Mouse (Mus musculus) gonadal fat pad, adult 2 months (tissue): ENCODE results near the gene Aunip. TPM values are rescaled to one million over a fixed set of nuclear protein-coding genes. Genes with fewer than 3 reads are reported as not detected.

Source experiments
- DNase-seq: peaks from one replicate; pipeline ENCODE4 v3.0.0-alpha.2; 2012; ENCODE audit warnings: low read depth
- polyA plus RNA-seq: library from polyadenylated mRNA; depleted of rRNA; stranded (reverse); fragments of >200 nt; gene quantifications from 2 replicates; pipeline ENCODE4 v1.2.3, GENCODE M21; 2012

Aunip gene
- polyA plus RNA-seq, 1 experiment: 0.35 TPM

DNA sequence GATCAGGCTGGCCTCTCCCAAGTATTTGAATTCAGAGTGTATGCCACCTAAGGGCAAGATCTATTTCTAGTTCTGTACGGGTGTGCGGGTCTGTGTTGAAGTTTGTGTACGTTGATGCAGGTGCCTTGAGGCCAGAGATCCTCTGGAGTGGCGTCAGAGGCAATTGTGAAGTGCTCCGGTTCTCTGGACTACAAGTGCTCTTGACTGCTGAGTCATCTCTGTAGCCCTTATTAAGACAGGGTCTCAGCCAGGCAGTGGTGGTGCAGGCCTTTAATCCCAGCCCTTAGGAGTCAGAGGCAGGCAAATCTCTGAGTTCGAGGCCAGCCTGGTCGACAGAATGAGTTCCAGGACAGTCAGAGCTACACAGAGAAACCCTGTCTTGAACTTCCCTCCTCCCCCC is 4.8 kb downstream of the Aunip start:
- DNase-seq: no peak

DNA sequence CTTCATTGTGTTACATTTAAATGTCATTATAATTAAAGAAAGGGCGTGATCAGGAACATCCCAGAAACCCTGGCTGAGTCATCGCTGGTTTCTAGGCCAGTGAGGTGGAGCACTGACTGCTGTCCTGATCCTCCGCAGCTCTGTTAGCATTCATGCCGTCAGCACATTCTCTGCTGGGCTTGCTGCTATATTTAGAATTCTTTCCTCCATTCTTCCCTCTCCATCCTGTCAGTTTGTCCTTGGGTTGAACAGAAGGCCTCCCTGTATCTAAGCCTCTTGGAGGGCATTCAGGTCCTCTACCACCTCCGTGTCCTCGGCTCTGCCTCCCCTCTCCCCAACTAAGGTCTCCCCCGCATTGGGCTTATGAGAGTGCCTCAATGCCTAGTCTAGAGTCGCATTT is 6.2 kb downstream of the Aunip start:
- no peak for DNase-seq

DNA sequence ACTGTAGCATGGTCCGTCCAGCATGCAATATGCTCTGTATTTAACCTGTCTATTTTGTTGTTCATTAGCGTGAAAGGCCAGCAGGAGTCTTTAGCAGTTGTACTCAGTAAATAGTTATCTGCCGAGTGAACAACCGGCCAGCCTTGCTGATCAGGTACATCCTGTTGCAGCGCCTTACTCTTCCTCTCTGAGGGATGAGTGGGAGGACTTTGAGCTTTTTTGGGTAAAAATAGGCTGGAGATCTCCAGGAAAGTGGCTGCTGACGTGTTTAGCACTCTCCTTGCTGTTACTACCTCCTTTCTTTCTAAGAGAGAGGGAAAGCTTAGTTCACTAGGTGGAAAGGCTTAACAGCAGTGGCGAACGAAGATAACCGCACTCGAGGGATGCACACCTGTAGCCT is 6.9 kb downstream of the Aunip start:
- DNase-seq: no peak

DNA sequence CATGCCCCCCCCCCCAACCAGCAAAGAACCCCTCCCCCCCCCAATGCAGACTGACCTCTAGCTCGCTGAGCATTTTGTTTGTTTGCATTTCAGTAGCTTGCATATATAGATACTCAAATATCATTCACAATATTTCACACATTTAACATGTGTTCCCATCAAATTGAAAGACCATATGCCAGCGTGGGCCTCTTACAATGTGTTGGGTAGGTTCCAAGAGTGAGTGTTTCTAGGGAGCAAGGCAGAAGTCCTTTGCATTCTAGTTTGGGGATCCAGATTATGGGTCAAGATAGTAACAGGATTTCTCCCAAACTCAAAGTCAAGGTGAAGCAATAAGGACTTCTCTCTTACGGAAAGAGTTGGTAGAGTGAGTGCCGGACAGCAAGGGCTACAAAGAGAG is 7.7 kb downstream of the Aunip start:
- no peak for DNase-seq

DNA sequence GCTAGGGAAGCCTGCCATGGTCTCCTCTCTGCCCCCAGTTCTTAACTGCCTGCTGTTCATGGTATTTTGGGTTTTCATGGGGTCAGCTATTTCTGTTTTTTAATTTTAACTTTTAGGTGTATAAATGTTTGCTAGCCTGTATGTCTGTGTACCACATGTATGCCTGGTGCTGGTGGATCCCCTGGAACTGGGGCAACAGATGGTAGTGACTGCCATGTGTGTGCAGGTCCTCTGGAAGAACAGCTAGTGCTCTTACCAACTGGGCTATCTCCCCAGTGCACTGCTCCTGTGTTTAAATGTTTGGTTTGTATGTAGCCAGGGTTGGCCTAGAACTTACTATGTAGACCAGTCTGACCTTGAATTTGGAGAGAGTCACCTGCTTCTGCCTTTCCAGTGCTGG is 8.5 kb downstream of the Aunip start:
- DNase-seq: no peak

DNA sequence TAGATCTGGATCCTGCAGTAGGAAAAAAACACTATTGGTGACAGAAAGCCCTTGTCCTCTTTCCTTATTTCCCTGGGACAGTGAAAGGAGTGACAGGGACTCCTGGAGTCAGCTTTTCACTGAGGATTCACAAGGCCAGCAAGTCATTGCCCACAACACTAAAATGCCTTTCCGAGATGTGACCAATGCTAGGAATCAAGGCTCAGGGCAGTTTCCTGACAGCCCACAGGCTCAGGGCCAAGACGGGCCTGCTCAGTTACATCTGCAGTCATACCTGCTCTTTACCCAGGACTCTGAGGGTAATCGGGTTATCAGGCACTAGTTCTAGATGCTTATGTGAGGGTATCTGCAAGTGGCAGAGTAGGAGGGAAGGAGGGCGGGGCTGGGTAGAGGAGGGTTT is 12.6 kb downstream of the Aunip start:
- DNase-seq: no peak

DNA sequence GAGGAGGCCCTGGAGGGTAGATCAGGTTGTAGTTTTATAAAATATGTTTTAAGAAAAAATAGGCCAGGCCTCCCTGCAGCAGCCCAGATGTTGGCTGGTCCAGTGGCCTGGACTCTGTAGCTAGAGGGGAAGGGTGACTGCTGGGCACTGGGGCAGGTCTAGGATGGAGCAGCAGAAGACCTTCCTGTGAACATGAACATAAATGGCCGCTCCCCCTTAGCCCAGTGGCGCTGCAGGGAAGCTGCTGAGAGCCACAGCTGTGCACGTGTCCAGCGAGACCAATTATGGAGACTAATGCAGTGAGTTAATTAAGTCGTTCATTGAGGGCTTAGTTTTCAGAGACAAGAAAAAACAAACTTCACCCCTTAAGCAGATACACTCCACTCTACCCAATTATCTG is 15.0 kb downstream of the Aunip start:
- DNase-seq: no peak

DNA sequence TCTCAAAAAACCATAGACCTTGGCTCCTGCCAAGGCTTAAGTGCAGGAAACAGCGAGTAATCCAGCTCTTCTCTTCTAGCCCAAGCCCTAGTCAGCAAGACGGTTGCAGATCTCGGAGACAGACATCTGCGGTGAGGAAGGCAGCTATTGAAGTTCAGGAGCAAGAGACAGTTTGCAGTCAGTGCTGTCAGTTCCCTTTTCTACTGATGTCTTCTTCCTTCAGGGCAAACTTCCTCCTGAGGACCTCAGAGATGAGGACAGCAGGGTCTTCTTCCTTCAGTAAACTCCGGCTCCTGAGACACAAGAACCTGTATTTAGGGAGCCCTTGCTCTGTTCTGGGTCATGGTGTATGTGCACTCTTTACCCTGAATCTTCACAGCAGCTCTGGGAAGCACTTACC is 15.4 kb downstream of the Aunip start:
- DNase-seq: no peak

DNA sequence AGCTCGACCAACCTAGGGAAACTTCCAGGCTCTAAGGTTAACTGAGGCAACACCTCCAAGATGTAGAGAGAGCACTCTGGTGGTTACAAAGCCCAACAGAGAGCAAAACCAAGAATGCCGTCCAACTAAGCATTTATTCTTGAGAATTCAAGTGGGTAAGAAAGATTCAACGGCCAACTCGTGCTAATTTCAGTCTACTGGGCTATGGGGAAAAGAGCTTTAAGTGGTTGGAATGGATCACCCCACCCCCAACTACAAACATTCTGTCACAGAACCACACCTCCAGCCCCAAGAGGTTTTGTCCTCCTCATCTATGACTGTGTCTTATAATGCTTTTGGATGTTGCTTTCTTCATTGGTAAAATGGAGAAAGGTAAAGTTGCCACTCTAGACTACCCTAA is 22.1 kb downstream of the Aunip start:
- DNase-seq: no peak

DNA sequence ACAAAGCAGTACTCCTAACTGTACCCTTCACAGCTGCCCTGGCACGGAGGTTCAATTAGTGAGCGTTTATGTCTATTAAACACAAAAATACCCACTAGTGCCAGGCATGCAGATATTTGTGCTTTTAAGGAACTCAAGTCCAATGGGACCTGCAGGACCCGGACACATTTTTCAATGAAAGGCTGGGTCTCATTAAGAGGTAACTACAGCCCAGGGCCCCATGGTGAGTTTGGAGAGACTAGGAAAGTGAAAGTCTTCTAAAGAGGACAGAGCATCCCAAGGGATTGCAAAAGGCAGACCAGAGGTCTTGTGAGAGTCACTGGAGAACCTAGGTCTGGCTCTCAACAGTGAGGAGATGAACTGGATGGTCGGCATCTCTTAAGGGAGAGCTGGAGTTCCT is 22.6 kb downstream of the Aunip start:
- no peak for DNase-seq

DNA sequence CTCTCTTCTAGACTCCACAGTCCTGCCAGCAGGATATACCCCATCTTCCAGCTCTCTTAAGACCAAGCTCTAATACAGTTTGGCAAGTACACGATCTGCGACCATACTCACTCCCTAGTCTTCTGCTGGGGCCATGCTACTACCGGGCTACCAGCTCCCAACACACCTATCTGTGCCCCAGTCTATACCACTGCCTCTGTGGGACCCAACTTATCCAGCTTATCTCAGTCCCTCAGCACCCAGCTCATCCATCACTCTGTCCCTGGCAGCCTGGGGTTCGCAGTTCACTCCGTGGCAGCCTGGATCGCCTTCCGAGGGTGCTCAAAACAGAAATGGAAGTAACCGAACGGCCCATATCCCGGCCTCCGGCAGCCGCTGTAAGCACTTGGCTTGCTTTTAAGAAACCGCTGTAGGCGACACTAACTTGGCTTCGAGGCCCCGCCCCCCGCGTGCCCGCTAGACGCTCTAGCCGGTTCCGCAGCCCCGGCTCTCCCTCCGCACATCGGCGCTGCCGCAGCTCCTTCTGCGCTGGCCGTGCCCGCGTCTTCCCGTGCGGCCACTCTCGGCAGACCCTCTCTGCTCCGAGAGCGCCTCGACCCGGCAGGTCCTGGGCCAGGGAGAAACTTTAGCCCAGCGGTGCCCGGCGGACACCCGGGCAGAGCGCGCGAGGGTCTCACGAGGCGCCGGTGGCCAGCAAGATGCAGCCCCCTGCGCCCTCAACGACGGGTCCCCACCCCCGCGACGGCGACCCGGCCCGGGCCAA is 23.5 kb downstream of the Aunip start:
- DNase-seq: no peak

DNA sequence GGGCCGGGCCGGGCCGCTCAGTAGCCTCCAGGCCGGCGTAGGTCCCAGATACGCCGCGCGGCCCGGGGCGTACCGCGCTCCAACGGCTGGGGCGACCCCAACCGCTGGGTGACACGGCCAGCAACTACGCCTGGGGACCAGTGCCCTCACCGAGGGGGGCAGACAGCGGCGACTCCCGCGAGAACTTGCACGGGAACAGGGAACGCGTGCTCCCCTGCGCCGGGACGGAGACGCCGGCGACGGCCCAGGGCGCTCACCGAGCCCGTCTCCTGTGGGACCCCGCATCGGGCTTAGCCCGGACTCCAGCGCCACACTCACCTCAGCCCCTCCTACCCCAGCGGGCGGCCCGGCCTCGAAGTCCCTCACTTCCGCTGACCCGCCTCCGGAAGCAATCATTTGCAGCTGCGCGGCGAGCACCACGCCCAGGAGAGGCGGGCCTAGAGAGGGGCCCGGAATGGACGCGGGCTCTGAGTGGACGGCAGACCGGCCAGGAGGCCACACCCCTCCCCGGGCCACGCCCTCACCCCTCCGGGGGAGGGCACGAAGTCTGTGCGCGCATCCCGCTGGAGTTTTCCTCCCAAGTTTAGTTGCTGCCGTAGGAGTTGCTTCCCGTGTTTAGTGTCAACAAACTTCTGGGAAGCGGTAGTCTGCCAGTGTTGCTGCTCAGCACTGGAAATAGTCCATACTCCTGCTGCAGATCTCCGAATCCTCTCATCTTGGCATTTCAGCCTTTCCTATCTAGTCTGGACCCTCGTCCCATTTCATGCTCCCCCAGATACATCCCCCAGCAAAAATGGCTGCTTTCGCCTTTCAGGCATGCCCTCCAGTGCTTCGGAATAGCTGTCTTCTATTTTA is 24.4 kb downstream of the Aunip start, which contains the start of gene Mtfr1l:
TSS of gene Mtfr1l (minus strand) at position 456 of the 855 bp plus-strand sequence.
- no peak for DNase-seq

DNA sequence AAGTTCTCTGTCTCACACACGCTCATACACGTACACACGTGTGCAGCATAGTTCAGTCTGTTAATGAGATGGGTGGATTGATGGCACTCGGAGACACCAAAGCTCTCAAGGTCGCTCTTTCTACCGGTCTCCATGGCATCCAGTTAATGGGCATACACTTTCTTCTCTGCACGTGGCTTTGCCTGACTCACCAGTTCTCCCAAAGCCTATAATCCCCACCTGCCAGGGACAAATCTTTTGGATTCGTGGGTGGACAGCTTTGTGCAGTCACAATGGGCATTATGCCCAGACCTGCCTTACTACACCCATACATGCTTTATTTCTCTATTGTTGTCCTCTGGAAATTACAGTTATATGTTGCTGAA is 25.0 kb downstream of the Aunip start:
- peak; percentile 95 for DNase-seq

DNA sequence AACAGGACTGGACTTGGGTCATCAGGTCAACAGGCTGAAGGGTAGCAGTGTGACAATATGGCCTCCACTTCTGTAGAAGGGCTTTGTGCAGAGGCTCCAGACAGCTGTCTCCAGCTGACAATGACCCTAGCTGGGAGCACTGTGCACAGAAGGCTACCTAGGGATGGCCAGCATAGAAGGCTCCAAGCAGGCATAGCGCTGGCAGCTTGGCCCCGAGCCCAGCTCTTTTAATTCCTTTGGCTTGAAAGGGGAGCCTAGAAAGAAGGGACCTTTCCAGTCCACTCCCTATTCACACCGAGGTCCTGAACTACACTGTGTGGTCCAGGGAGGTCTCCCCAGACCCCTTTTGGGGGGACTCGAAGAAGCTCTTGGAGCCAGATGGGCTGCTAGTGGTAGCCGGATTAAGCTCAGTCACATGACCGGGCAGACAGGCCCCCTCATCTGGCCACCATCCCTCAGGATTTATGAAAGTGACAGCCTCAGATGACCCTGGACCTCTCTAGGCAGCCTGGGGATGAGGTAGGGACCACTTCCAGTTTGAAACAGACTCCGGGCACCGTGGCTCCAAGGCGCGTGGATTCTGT is 28.3 kb downstream of the Aunip start:
- DNase-seq: no peak

DNA sequence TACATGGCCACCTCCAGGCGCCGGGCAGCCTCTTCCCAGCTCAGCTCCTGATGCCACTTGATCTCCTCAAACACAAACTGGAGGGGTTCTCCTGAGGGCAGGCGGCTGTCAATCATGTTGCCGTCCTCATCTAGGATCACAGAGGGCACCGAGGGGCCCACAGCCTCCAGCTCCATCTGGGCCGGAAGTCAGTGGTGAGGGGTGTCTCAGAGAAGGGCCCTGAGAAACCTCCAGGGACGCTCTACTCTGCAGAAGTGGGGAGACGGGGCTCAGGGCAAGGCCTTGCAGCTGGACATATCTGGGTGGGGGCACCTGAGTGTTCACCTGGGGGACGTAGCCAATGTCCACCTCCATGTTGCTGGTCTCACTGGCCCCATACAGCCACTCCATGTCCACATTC is 31.9 kb downstream of the Aunip start:
- no peak for DNase-seq

DNA sequence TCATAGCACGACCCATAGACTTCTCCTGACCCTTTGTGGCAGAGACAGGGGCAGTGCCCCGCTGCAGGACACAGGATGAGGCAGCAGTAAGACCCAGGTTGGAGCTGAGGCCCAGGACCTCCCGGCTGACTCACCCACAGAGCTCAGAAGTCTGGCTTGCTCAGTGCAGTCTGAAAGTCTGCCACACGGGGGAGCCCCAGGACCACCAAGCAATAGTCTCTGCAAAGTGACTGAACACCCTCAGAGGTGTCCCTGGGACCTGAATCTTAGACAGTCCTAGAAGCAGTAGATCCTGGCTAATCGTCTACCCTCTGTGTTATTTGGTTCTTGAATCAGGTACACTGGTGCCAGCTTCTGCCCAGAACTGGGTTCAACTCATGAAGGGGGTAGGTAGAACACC is 32.5 kb downstream of the Aunip start:
- peak; percentile 13 for DNase-seq

DNA sequence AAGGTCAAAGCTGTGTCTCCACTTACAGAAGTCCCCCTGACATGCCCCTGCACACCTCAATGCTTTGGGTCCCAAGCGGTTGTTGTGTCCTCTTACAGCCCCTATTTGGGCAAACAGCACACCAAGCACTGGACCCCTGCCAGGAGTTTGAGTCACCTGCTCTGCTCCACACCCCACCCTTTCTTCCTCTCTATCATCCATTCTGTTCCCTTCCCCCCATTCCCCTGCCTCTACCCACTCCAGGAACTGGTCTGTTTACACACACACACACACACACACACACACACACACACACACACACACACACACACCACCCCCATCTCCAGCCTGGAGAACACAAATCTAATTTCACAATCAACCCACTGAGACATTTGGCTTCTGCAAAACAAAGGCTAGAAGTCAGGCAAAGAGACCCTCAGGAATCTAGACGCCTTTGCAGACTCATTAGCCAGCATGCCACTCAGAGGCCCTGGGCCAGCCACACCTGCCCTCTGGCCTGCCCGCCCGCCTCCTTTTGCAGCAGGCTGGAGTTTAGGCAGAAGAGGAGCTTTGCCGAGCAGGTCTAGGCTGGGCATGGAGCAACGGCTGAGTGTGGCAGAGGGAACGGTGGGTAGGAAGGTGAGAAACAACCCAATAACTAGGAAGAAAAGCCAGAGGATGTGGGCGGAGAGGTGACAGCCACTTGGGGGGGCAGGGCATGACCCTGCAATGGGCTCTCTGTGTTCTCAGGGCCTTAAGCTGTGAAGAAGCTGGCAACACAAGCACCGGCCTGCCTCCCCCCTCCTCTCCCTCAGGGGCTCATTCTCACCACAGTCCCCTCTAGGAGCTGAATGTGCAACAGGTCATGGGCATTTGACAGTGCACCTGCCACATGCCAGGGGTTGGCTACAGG is 36.3 kb downstream of the Aunip start:
- DNase-seq: no peak

DNA sequence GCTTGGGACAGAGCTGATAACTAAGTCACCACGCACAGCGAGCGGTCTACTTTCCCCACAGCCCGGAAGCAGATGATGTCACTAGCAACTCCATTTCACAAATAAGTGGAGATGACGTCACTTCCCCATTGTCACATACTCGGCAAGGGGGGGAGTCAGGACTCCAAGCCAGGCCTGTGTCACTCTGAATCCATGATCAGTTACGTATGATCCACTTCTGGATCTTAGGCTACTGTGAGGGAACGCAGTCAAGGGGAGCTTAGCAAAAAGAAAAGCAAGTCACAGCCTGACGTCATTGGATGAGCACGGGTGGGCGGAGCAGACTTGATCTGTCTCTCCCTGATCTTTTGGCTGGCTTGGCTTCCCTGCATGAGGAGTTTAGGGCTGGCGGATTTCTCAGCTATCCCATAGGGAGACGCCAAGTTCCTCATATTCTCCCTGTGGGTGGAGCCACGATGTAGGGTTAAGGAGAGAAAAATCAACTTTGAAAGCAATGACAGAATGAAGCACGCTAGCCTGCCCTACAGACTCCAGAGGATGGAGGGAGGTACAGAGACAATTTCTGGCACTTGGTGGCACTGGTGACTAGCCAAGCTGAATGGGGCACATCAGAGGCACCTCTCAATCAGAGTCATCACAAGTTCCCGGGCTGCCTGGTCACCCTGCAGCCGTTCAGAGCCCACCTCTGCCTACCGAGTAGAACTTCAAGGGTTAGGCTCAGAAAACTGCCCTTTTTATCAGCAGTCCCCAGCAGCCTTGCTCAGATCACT is 37.6 kb downstream of the Aunip start:
- DNase-seq: no peak

DNA sequence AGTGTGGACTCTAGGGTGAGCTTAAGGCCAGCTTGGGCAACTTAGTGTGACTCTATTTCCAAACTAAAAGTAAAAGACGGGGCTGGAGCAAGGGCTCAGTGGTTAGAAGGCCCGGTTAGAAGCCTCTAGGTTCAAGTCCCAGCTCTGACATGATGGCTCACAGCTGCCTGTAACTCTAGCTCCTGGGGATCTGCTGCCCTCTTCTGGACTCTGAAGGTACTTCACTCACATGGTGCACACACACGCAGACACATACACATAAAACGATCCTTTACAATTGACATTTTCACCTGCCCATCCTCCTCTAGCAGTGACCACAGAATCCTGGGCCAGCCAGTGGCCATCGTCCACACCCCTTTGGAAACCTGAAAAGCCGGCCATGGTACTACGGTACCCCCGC is 39.1 kb downstream of the Aunip start:
- DNase-seq: no peak

DNA sequence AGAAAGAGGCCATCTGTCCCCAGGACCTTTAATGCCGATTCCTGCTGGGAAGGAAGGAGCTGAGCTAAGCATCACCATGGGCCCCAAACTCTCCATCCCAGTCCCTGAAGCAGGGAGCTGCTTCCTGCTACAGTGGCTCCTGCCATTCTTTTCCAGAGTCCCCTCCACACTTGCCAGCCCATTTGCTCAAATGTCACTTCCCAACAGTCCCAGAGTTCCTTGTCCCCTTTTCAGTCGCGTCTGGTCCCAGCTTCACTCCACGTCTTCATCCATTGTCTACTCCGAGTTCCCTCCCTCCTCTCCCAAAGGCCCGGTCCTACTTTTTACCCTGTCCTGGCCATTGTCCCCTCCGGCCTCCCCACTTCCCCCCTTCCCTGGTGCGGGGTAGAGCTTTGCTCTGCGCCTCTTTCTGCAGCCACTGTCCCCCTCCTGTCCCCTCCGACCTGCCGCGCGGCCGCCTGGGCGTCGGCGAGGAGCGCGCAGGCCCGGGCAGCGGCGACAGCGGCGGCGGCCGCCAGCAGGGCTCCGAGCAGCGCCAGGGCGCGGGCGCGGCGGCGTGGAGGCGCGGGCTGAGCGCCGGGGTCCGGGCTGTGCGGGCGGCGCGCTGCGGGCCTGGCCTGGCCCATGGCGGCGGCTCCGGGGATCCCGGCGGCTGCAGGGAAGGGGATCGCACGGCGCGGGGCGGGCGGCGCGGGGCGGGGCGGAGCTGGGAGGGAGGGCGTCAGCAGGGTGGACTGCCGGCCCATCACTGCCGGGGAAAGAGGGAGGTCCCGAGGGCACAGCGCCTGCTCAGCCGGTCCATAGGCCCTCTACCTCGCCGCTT is 40.9 kb downstream of the Aunip start, which contains the start of gene Selenon:
TSS of gene Selenon (minus strand) at position 673 of the 823 bp plus-strand sequence.
- DNase-seq: no peak
